Mouse (Mus musculus): ENCODE results near the gene B3galt5.

B3galt5 gene

DNA sequence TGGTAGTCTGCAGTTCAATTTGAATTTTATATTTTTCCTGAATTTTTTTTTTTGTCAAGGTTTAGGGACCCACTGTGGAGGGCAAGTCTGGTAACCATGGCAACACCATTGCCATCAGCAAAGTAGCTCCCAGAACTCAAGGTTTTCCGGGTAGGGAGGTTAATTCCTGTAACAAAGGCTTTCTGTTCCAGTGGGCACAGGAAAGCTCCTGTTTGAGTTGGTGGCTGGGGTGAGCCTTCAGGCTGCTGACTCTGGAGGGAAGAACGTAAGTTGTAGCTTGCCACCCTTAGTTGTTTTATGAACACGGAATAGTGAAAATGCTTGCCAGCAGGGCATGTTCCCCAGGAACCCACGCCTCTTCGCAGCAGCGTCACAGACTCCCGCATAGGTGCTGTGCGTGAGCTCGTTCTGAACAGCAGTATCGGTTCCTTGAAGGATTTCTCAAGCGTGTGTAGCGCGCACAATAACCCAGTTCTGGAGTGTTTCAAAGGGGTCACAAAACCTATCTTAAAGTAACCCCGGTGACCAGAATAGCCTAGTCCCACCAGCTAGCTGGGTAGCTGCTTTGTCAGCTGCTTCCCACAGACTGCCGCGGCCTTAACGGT lies at the start of gene B3galt5:
TSS of gene B3galt5 (plus strand) at position 436 of the 605 bp plus-strand sequence.
- no peak for DNase-seq

DNA sequence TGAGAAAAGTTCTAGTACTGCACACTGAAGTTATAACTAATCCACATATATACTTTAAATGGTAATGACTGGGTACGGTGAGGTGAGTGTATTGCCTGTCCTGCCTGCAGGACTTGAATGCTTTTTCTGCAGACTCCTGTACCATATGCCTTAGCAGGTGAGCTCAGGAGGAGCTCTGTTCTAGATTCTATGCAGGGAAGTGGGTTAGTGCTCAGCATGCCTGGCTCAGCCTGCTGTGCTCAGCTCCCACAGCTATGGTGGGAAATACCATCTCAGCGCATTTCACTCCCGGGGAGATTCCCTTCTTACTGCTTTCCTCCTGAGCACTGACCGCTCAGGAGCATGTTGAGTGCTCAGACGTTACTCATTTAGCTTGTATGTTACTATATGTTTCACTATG lies 48.0 kb upstream of the B3galt5 start:
- no peak for DNase-seq

DNA sequence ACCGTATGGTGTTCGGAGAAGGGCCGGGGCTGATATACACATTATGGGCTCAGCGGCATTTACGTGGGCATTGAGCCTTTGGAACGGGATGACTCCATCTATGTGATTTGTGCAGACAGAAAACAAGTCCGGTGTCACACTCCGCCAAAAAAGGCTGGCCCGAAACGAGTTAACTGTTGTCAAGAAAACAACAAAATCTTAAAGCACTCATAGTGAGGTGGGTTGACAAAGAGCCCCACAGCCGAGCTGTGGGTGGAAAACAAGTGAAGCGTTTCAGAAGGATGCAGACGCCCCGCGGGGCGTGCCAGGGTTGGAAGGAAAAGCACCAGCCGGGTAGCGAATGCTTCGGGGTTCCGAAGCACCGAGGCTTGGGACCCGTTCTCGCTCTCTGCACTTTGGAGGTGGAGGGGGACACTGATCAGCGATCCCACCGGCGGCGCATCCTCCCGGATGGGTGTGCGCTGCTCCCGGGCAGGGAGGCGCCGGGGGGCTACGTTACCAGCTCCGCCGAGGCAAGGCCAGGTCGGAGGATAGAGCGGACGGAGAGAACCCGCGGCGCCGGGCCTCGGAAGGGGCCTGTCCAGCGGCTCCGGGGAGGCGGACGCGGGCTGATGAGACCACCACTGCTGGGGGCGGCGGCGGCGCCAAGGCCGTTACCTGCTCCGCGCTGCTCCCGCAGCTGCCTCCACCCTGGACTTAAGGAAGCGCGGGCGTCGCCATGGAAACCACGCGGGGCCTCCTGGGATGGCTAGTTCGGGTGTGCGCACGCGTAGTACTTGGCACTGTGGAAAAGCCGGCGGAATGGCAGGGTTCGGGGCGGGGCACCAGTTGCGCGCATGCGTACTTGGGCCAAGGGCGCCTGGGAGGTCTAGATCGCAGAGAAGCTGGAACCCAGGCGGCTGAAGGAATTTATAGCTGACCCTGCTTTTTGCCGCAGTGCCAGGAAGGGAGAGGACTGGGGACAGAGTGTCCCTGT lies 43.8 kb upstream of the B3galt5 start, which contains the start of gene Lca5l:
TSS of gene Lca5l (minus strand) at position 741 of the 976 bp plus-strand sequence.
- peak; percentile 99 to 100 for DNase-seq

DNA sequence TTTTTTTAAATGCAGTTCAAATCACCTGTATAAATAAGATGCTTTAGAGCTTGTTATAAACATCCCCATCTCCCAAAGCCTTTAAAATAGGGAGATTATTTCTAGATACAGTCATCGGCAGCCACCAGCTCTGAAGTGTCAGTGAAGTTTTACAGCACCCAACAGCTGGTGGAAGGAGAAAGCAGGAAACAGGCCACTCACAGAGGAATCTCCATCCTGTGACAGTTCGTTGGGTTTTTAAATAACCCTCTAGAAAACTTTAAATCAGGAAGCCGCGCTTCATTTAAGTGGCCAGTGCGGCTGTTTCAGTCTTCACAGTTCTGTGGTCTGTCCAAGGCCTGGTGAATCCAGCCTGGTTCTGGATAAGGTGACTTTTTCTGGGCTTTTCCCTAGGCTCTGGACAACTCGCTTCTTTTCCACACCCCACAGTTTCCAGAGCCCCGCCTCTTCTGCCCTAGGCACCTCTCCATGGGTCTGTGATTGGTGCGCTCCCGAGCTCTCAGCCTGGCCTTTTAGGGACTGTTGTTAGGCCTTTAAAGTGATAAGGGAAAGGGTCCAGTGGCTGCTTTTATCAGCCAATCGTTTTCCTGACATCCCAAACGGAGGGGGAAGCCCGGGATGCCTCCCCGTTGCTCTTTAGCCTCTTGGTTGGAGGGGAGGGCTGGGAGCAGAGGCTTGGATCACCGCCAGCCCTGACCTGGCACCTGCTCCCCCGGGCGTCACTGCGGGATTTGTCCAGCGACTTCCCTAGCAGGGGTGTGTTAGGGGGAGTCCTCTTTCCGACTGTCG lies 35.5 kb upstream of the B3galt5 start, which contains the start of gene Sh3bgr:
TSS of gene Sh3bgr (plus strand) at position 538 of the 789 bp plus-strand sequence.
- DNase-seq, result peak; percentile 68 to 77

DNA sequence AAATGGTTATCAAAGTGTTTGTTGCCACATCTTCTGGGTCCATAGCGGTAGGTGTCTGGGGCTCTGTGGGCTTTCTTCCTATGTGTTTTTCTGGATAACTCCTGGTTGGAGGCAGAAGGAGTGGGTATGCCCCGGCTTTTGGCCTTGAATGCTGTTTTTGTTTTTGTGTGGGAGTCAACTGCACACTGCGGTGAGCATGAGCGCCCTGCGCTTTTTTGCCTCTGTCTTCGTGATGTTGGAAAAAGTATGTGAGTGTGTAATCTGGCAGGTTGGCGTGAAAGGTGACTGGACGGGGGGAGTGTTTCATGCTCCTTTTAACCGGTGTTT lies 34.9 kb upstream of the B3galt5 start:
- no peak for DNase-seq

DNA sequence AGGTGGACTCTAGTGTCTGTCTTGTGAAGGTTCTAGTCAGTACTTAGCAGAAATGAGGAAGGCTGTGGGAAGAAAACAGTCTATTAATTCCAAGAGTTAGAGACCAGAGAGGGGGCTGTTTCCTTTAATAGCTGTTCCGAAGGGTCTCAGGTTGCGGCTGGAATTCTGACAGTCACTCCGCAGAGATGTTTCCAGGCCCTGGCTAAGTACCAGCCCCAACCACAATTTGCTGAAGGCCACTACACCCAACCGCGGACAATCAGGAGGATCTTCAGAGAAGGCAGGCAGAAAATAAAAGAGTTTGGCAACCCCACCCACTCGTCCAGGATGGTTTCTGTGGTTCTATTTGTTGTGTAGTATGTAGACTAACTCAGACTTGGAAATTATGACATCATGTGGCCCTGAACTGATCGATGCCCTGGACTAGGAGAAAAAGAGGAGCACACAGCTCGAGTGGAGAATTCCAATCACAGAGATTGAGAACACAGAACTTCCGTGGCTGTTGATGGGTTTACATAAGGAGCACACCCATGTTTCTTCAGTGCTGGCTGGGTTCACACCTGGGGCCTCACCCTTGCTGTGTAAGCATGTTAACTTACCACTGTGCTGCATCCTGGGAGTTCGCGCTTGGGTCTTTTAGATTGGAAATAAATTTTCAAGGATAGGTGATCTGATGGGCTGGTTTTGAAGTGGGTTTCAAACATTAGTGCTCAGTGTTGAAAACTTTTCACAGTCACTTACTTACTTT lies 33.9 kb upstream of the B3galt5 start:
- DNase-seq, result no peak

DNA sequence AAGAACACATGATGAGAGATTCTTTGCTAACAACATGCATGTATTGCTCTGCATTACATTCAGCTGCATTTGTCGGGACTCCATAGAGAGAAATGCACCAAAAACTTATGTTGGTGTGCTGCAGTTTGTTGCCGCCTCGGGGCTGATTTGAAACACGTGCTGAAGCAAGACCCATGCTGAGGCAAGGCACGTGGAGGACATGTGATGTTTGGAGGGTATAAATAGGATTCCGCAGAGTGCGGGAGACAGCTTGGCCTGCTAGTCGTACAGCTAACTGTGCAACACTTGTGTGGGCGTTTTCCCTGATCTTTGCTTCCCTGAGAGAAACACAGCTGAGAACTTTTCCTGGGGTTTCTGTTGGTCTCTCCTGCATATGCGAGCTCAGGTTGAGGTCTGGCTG lies 25.8 kb upstream of the B3galt5 start:
- DNase-seq, result no peak

DNA sequence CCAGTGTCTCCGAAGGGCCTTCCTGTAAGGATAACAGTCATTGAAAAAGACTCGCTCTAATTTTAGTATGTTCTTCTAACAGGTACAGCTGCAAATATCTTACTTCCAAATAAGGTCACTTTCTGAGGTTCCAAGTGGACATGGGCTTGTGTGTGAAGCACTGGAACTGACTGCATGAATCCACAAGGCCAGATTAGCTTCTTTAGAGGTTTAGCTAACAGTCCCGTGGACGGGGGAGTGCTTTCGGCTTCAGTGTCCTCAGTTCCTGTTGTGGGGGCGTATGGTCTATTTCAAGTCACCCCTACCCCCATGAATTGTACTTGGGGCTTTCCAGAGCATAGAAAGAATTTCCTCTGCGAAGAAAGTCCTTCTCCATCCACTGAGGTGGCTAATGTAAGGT lies 24.7 kb upstream of the B3galt5 start:
- DNase-seq, result no peak

DNA sequence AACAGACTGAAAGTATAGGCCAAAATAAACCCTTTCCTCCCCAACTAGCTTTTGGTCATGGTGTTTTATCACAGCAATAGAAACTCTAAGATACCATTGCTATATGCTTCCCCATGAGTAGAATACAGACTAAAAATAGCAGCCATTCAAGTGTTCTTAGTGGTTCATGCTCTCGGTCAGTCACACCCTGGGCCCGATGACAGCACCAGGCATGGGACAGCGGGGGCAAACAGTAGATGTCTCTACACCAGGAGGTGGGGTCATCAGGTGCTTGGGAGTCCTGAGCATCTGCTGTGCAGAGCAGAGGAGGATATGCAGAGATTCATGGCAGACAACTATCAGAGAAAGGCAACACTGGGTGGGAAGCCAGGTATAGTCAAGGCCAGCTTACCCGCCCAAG lies 22.6 kb upstream of the B3galt5 start:
- no peak for DNase-seq

DNA sequence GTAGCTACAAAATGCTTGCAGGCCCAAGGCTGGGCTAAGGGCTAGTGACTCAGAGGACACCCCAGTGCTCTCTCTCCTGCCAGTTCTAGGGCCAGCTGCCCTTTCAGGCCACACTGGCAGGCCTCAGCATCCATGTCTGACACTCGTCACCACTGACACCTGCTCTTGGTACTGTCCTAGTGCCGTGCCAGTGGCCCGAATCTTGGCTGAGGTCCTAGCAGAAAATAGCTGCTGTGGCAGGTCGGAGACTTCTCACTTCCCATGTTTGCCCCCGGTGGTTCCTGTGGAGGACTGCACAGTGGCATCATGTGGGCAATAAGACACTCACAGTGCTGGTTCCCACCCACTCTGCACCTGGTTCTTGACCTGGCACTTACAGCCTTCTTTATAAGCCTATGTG lies 14.1 kb upstream of the B3galt5 start:
- no peak for DNase-seq

DNA sequence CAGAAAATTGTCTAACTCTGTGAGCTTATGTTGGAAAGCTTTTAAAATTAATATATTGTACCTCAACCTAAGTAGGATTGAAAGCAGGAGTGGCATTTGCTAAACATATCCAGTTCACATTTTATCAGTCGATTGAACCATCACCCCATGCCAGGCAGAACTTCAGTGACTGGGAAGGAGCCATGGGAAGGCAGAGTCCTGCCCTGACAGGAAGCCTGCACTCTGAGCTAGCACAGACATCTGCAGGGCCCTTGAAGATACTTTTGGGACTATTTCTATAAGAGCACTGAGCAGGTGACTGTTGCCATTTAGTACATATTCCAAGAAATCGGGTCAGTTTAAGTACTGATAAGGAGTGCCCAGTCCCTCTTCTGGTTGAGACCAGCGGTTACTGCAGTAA lies 13.6 kb upstream of the B3galt5 start:
- DNase-seq, result no peak

DNA sequence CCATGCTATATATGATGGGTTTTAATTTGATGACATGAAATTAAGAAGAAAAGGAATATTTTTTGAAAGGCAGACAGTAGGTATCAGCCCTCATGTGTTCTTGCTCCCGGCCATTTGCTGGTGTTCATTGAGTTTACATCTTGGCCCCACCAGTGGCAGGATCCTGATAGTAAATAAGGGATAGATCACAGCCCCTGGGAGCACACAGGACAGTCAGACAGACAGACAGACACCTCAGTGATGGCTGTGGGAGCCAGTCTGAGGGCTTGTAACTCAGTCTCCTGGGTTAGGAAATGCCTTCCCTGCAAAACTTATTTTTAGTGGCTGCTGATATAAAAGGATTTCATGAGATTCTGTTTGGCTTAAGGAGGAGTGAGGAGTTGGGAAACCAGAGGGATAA lies 13.1 kb upstream of the B3galt5 start:
- DNase-seq, result no peak

DNA sequence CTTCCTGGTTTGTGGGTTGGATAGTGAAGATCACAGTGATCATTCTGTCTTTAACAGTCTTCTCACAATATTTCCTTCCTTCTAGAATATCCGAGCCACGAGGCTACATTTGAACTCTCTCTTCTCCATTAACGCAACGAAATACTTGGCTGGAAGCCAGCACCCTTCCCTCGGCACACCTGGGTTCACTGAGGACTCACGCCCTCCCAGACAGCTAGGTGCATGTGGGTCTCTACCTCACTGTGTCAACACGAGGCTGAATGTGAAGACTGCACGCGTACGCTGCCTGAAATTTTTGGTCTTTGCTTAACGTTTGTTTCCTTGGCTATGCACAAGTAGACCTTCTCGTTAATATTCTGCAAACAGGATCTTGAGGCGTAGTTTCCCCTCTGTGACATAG lies 7.2 kb upstream of the B3galt5 start:
- no peak for DNase-seq

DNA sequence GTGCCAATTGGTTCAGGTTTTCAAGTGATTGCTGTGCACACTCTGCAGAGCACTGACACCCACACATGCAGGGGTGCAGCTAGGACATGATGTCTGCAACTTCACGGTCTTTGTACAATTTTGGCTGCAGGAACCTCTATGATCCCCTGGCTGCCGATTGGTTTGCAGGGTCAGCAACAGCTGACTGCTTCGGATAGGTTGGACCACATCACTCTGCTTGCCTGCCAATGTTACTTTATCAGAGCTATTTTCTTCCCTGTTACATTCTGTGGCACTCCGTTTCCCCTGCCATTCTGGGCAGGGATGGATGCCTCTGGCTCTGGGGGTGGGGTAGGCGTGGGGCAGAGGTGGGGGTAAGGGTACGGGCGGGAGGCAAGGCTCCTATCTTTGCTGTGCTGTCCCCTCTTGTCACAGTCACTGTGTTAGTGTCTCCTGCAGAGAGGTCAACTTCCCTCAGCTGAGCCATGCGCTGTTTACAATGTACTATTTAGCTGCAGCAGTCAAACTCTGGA lies 6.5 kb upstream of the B3galt5 start:
- DNase-seq, result no peak

DNA sequence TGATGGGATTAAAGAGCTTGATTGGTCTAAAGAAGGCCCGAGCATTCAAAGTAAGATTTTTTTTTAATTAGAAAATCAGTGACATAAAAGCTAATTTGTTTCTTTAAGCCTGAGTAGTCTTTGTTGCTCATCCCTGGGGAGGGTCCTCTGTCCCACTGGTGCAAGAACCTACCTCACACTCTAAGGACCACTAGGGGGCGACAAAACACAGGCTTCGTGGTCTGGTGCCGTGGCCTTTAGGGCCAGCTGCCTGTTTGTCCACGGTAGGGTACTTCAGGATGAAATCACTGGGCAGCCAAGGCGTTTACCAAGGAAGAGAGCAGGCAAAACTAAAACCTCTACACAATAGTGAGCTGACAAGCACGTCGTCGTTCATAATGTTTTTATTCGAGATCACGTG lies 5.2 kb upstream of the B3galt5 start:
- DNase-seq, result peak; percentile 59 to 79

DNA sequence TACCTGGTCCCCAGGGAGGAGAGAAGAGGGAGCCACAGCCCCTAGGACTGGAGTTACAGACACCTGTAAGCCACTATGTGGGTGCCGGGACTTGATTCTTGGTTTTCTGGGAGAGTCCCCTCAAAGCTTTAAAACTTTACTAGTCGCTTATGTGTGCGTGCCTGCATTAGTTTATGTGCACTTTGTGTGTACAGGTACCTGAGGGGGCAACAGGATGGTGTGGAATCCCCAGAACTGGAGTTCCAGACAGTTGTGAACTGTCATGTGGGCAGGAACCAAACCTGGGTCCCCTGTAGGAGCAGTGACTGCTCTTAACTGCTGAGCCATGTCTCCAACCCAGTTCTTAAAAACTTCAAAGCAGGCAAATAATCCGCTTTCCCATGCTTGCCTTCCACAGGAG lies 4.3 kb upstream of the B3galt5 start:
- DNase-seq, result no peak

DNA sequence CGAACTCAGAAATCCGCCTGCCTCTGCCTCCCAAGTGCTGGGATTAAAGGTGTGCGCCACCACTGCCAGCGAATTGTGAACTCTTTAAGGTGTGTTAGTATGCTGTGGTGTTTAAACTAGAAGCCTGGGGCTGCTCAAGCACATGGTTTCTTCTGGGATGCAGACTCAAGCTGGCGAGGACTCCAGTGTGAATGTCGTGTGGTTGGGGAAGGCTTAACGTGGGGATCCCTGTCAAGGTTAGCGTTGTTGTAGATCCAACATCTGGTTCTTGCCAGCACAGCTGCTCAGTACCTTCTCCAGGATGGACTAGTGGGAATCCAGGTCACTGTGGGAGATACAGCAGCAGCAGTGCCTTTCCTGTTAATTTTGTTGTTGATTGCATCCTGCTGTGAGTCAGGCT lies 3.6 kb upstream of the B3galt5 start:
- DNase-seq, result no peak

DNA sequence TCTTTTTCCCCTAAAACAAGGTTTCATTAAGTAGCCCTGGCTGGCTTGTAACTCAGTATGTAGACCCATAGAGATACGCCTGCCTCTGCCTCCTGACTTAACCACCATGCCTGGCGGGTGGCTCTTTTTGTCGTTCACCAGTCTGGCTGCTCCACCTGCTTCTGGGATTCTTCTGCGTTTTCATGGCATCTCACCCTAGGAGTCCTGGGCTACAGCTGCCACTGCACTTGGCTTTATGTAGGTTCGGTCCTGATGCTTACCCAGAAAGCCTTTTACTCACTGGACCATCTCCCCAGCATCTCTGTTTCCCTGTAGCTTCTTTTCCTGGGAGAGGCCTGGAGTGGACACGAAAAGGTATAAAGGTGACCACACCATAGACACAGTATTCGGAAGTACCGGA lies 1.6 kb upstream of the B3galt5 start:
- DNase-seq, result no peak

DNA sequence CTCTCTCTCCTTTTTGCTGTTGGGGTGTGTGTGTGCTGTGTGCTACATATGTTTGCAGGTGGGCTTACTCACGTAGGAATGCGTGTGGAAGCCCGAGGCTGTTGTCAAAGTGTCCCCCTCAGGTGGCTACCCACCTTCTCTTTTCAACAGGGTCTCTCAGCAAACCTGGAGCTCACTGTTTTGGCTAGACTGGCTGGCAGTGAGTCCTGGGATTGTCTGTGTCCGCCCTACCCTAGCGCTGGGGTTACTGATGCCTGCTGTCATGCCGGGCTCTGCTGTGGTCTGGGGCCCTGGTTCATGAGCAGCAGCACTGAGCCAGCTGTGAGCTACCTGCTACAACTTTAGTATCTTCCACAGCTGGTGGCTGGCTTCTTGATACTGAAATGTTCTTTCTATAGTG lies 8.9 kb downstream of the B3galt5 start:
- no peak for DNase-seq

DNA sequence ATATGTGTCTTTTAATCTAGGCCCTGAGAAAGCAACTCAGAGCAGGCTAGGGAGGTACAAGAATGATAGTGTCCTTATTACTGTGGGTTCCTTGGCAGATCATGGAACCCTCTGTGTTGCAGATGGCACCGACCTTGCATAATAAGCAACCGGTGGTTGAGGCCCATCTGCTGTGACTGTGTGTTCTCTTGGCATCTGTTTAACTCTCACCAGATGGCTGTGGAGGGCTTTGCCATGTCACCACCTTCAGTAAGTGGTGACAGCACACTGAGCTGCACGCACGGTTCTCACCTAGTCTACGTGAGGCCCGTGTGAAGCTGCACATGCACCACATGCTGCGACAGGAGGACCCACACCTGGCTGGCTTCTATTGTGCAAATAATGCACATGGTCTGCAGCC lies 14.0 kb downstream of the B3galt5 start:
- no peak for DNase-seq

DNA sequence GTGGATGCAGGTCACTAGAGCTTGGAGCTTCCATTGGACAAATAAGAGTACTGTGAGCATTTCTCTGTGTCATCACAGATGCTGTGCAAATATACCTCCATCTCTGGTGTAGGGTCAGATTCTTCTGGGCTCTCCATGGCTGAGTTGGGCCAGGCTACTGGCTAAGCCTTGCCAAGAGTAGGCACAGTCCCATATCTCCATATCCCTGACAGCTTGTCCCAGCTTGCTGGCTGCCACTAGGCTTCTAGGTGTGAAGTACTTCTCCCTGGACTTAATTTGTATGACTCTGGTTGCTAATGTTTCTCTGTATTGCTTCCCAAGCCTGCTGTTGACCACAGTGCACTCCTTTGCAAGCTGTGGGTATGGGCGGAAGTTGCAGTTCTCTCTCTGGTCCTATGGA lies 16.5 kb downstream of the B3galt5 start:
- DNase-seq, result no peak

DNA sequence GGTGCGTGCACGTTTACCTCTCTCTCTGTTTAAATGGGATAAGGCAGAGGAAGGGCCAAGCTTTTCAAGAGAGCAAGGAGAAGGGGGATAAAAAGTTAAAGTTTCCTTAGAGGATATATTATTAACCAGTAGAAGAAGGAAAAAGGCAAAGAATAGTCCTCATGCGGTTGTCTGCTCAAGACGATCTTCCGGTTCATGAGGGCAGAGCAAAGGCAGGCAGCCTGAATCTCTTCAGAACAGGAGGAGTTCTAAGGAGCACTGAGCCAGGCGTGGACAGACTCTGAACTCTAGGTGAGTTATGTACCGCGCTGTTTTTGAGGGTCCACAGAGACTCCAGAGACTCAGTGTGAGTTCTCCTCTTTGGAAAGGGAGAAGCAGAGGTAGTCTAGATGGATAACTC lies 22.8 kb downstream of the B3galt5 start:
- DNase-seq, result no peak

DNA sequence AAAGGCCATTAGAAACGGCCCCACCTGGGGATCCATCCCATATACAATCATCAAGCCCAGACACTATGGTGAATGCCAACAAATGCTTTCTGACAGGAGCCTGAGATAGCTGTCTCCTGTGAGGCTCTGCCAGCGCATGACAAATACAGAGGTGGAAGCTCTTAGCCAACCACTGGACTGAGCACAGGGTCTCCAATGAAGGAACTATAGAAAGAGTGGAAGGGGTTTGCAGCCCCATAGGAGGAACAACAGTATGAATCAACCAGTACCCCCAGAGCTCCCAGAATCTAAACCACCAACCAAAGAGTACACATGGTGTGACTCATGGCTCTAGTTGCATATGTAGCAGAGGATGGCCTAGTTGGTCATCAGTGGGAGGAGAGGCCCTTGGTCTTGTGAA lies 36.1 kb downstream of the B3galt5 start:
- DNase-seq, result no peak

Data from lung, postnatal 4 days (tissue).